Mouse (Mus musculus) thymus, postnatal 14 days (tissue): Measurements from ENCODE around the gene OR5BS1P.
"Not testable (repeated sequence)": the region's sequence is repeated elsewhere in the genome, so short reads cannot be mapped to it uniquely, and the experiment has no call there.

ENCODE experiments used
- DNase-seq: peaks from one replicate; pipeline ENCODE4 v3.0.0; 2021

Gene OR5BS1P

DNA sequence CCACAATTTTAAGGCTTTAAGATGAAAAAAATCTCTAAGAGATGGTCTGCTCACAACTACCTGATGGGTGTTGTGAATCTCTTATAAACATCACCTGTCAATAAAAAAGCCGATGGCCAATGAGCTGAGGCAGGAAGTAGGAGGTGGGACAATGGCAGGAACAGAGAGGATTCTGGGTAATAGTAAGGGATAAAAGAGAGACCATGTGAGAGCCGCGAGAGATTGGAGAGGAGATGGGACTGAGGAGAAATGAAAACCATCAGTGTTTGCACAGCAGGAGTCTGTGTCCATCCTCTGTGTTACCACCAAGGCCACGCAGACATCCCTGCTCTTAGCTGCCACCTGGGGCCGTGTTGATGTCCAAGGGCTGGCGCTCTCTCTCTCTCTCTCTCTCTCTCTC is 37.6 kb downstream of the OR5BS1P start:
- DNase-seq: no peak

DNA sequence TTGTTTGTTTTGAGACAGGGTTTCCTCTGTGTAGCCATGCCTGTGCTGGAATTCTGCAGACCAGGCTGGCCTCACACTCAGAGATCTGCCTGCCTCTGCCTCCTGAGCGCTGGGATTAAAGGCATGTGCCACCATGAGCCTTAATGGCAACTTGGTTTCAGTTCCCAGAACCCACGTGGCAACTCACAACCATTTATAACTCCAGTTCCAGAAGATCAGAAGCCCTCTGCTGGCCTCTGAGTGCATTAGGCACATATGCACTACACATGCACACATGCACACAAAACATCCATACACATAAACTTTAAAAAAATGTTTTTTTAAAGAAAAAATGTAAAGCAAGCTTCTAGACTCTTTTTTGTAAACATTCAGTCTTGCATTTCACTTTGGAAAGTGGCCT is 39.7 kb downstream of the OR5BS1P start:
- no peak for DNase-seq

GRCm38 (mm10) chr15:98510438-98511385 is 41.0 kb downstream of the OR5BS1P start:
- peak; percentile 90 for DNase-seq

DNA sequence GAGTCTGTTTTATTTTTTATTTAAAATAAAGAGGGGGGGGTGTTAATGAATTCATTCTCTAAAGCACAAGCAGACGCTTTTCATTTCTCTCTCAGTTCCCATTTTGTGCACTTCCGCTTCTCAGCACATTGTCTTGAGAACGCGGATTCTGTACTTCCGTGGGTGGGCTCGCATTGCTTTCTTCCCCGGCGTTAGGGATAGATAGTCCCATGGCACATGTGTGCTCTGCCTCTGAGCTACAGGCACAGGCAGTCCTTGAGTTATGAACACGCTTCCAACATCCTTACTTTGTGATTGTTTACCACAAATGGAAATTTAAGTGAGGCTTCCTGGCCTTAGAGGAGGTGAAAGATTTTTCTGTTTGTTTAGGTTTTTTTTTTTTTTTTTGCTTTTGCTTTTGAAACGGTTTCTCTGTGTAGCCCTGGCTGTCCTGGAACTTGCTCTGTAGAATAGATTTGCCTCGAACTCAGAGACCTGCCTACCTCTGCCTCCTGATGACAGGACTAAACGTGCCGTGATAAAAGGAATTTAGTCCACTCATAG is 41.8 kb downstream of the OR5BS1P start:
- DNase-seq: peak; percentile 70

GRCm38 (mm10) chr15:98512232-98512631 is 42.5 kb downstream of the OR5BS1P start:
- DNase-seq: no peak

GRCm38 (mm10) chr15:98512799-98513321 is 43.2 kb downstream of the OR5BS1P start:
- DNase-seq: no peak

- not testable (repeated sequence) for DNase-seq
These were observed 44.0 kb downstream of the OR5BS1P start for GRCm38 (mm10) chr15:98513676-98514075.

GRCm38 (mm10) chr15:98514146-98514545 is 44.5 kb downstream of the OR5BS1P start:
- peak; percentile 73 for DNase-seq

GRCm38 (mm10) chr15:98514845-98515244 is 45.1 kb downstream of the OR5BS1P start:
- not testable (repeated sequence) for DNase-seq

GRCm38 (mm10) chr15:98517380-98518355 is 48.0 kb downstream of the OR5BS1P start:
- peak; percentile 71 for DNase-seq

- DNase-seq: no peak
These were observed 51.5 kb downstream of the OR5BS1P start for GRCm38 (mm10) chr15:98521245-98521644.

GRCm38 (mm10) chr15:98526057-98526456 is 56.4 kb downstream of the OR5BS1P start:
- DNase-seq: no peak

DNA sequence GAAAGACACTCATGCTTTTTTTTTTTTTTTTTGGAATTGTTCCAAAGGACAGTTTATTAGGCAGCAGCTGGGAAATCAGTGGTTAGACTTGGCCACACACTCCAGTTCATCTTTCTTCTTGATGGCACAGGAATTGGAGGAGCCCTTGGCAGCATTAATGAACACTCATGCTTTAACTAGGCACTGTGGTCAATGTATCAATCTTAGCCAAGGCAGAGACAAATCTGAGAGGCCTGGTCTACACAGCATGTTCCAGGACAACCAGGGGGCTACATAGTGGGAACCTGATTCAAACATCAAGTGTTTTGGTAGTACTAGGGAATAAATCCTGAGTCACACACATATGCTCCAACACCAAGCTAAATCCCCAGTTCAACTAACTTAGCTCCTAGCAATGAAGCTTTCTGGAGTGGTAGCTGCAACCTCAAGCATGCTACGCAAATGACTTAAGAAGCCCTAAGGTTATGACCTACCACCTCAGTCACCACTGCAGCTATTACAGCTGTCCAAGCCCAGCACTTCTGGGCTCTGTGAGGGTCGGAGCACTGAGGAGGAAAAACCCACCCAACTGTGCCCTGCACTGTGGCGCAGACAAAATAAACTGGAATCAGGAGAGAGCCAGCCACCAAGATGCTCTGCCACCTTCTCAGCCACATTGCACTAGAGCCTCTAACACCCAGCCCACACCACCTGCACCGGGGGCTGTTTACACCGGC is 57.5 kb downstream of the OR5BS1P start:
- DNase-seq: no peak

DNA sequence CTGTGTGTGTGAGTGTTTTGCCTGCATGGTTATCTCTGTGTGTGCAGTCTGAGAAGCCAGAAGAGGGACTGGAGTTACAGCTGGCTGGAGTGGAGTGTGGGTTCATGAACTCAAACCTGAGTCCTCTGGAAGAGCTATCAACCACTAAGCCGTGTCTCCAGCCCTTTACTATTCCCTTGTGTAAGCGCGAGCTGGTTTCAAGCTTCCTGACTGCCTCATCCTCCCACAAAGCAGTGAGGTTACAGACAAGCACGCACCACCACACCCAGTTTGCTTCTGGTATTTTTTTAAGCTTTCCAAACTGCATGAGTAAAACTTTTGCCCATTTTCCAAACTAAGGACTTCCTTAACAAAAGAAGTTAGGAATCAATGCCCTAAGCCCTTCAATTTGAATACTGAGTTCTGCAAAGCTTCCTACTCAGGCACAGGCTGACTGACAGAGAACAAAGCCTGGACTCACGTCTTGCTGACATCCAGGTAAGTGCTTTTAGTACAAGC is 58.4 kb downstream of the OR5BS1P start:
- DNase-seq: no peak
